Mouse (Mus musculus) limb, embryonic 14.5 days (tissue): Measurements from ENCODE around the gene Fgfr2. TPM values are rescaled to one million over a fixed set of nuclear protein-coding genes. Genes with fewer than 3 reads are reported as not detected.

Source experiments
- ATAC-seq: fragments of 200-750 bp; cut with Nextera tagmentation; 2 replicates; pipeline ENCODE4 v1.8.0; 2017; ENCODE audit warnings: low read depth, moderate number of reproducible peaks, moderate TSS enrichment; ENCODE audit not compliant: low FRiP score
- DNase-seq: peaks from one replicate; pipeline ENCODE4 v3.0.0-alpha.2; 2015; ENCODE audit warnings: low spot score
- H3K27ac ChIP-seq: fragments of 300-500 bp; sonication (generic); replicated peaks from 2 replicates; pipeline ENCODE4 v1.5.1; 2014; ENCODE audit warnings: low read depth, mild to moderate bottlenecking, low read length, moderate library complexity, mixed read lengths
- H3K27me3 ChIP-seq: fragments of 300-500 bp; sonication (generic); 2 replicates; pipeline ENCODE4 v1.6.1; 2014; ENCODE audit warnings: low read length, mixed read lengths; ENCODE audit not compliant: control insufficient read depth, insufficient read depth
- H3K36me3 ChIP-seq: fragments of 300-500 bp; sonication (generic); 2 replicates; pipeline ENCODE4 v1.6.1; 2014; ENCODE audit warnings: mild to moderate bottlenecking, low read length, moderate library complexity, mixed read lengths; ENCODE audit not compliant: control insufficient read depth, insufficient read depth
- H3K4me1 ChIP-seq: fragments of 300-500 bp; sonication (generic); 2 replicates; pipeline ENCODE4 v1.6.1; 2014; ENCODE audit warnings: antibody characterized with exemption, low read length, mixed read lengths; ENCODE audit not compliant: control insufficient read depth, insufficient read depth
- H3K4me2 ChIP-seq: fragments of 300-500 bp; sonication (generic); replicated peaks from 2 replicates; pipeline ENCODE4 v1.6.1; 2014; ENCODE audit warnings: low read depth, mild to moderate bottlenecking, low read length, moderate library complexity; ENCODE audit not compliant: severe bottlenecking
- H3K4me3 ChIP-seq: fragments of 300-500 bp; sonication (generic); replicated peaks from 2 replicates; pipeline ENCODE4 v1.5.1; 2014; ENCODE audit warnings: low read length
- H3K9ac ChIP-seq: fragments of 300-500 bp; sonication (generic); 2 replicates; pipeline ENCODE4 v1.6.1; 2014; ENCODE audit warnings: mild to moderate bottlenecking, low read depth, low read length, moderate library complexity; ENCODE audit not compliant: severe bottlenecking
- H3K9me3 ChIP-seq: fragments of 300-500 bp; sonication (generic); 2 replicates; pipeline ENCODE4 v1.6.1; 2016; ENCODE audit warnings: low read length; ENCODE audit not compliant: control insufficient read depth
- POLR2A ChIP-seq: fragments of 200-500 bp; IDR thresholded peaks from 2 replicates; pipeline ENCODE4 v1.8.0; 2012; ENCODE audit warnings: inconsistent platforms, mild to moderate bottlenecking, moderate library complexity, borderline replicate concordance; ENCODE audit not compliant: insufficient read depth, insufficient read length; ENCODE audit errors: extremely low read depth
- WGBS: fragments of 180-500 bp; shearing (Covaris S2); extraction: QIAGEN DNeasy Blood & Tissue Kit; methylation state at CpG from one replicate; pipeline ENCODE4 v1.1.7; 2014; 5-methylcytosine and 5-hydroxymethylcytosine counted together
- polyA plus RNA-seq, 2 experiments: library from polyadenylated mRNA; depleted of rRNA in 1 of 2; stranded (reverse) in 1 of 2; unstranded in 1 of 2; fragments of >200 nt; fragmentation: Nextera tagmentation in 1 of 2; extraction: Ambion mirVana in 1 of 2; gene quantifications; 2 replicates each; pipeline versions ENCODE4 v1.2.1 to v1.2.3; 2012 to 2014

Gene Fgfr2
- polyA plus RNA-seq, 2 experiments, result 131 to 133 TPM

DNA sequence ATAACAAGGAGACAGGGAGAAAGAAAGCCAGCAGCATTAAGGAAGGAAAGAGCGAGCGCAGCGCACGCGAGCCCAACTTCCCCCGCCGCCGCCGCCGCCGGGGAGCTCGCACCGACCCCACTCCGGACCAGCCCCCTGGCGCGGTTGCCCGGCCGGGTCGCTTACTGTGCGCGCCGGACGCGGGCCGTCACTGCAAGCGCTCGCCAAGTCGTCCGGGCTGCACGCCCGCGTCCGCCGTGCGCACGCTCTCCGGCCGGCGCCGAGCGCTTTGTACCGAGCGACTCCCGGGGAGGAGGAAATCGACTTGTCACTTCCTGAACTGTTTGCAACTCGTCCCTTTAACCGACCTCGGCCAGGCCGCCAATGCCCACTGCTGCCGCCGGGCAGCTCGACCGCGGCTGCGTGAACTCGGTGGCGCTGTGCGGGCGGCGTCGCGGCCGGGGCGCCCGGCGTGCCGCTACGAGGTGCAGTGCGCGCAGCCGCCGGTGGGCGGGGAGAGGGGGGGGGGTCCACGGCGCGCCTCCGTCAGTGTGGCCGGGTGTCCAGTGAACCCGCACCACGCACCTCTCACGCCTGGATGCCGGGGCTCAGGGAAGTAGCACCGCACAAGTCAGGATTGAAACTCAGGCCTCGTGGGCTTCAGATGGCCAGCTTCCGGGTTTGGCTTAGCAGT lies 309.6 kb downstream of the Fgfr2 start, which contains the start of gene Fam53b:
Fam53b (minus strand) TSS at position 471 of the 673 bp plus-strand sequence.
- no peaks in the 10 kb centered on the region for H3K9me3 ChIP-seq
- peak within 1 kb of the TSS; percentile 73 for H3K4me3 ChIP-seq
- 0% methylated on average over 40 of the region's 85 CpGs for WGBS
- H3K4me2 ChIP-seq, result peak within 1 kb of the TSS; percentile 90
- H3K9ac ChIP-seq, result peak within 1 kb of the TSS; percentile 92
- peak within 1 kb of the TSS; percentile 92 for H3K27ac ChIP-seq
- ATAC-seq (peak; percentile 71), DNase-seq (peak; percentile 25)
- no peaks in the 10 kb centered on the region for H3K27me3 ChIP-seq
- H3K36me3 ChIP-seq, result 0 out of 2 replicates have a peak, but pooled peaks cover 2% of the 10 kb centered on the region
- 0 out of 2 replicates have a peak, but pooled peaks have one; percentile 43 for TF ChIP-seq POLR2A
- peaks cover 49% of the 10 kb centered on the region for H3K4me1 ChIP-seq

DNA sequence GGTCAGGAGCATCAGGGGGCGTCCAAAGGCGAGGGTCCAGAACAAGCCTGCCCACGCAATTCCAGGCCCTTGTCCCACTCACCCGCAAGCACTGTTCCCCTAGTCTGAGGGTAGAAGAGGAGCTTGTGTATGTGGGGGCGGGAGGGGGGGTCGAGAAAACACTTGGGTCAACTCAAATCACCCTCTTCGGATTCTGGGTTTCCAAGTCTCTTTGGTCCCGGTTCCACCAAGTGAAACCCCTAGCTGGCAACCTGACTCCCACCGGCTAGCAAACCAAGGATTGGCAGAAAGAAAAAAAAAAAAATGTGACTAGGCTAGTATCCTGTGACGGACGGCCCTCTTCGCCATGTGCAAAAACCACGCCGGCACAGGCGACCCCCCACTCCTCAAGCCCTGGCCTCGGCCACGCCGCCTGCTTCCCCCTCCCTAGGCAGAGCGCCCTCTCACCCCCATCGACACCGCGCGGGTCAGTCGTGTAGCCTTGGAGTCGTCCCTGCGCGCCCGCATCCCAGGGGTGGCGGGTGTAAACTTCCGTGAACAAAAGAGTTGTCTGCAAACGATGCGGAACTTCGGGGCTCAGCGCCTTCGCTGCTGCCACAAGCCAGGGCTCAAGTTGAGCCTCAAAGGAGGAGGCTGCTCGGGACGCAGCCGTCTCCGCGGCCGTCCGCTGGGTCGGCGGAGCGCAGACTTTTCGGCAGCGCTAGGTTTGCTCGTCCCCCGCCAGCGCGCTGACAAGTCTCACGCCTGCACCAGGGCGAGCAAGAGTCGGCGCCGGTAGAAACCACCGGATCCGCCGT lies 310.3 kb downstream of the Fgfr2 start:
- peaks cover 57% of the 10 kb centered on the region for H3K4me1 ChIP-seq

DNA sequence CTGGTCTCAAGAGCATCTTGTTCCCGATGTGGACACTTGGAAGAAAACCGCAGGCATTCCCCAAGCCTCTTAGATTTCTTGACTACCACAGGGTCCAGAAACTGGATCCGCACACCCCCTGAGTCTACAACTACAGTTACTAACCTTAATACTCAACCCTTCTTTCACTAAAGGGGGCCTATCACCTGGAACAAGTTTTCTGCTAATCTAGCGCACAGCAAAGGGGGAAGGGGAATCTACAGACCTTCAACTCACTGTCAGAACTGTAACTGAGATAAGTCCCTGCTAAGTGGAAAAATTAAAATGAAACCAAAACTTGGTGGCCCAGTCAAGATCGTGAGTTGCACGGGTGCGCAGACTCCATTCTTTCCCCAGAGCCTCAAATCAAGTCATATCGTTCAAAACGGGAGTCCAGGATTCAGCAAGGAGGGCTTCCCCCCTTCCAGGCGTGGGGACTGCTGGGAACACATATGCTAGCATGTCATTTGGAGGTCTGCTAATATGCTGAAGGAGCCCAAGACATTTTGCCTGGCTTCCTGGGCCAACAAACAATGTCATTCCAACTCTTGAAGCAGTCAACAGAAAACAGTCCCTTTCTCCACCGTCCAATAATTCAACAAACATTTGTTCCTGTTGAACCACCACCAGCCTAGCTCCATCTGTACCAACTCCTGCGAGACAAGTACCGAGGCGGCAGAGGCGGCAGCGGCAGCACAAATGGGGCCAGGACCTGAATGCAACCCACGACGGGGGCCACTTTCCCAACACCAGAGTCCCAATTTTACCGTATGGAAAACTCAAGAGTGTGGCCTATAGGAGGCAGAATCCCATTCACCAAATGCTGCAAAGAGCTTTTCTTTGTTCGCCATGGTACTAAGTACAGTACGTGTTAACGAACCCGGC lies 311.2 kb downstream of the Fgfr2 start:
- Histone ChIP-seq H3K27me3 (no peaks in the 10 kb centered on the region), H3K27ac (peak overlapping the region; percentile 92), H3K4me2 (peak overlapping the region; percentile 90), H3K4me1 (peaks cover 65% of the 10 kb centered on the region), H3K9ac (peak overlapping the region; percentile 92), H3K36me3 (0 out of 2 replicates have a peak, but pooled peaks cover under 1% of the 10 kb centered on the region), H3K9me3 (no peaks in the 10 kb centered on the region), H3K4me3 (peak overlapping the region; percentile 73)
- WGBS, result 7% methylated on average over 23 of the region's 23 CpGs
- no peak for TF ChIP-seq POLR2A
- 0 out of 2 replicates have a peak, but pooled peaks have one; percentile 5 for ATAC-seq
- peak; percentile 62 for DNase-seq

More for the DNA sequence above, 310.3 kb downstream of the Fgfr2 start:
- Histone ChIP-seq H3K27ac (peak overlapping the region; percentile 92), H3K27me3 (no peaks in the 10 kb centered on the region), H3K9me3 (no peaks in the 10 kb centered on the region), H3K36me3 (0 out of 2 replicates have a peak, but pooled peaks cover 2% of the 10 kb centered on the region), H3K4me2 (peak overlapping the region; percentile 90), H3K9ac (peak overlapping the region; percentile 92), H3K4me3 (peak overlapping the region; percentile 73)
- TF ChIP-seq POLR2A, result no peak
- no peak for DNase-seq
- ATAC-seq, result peak; percentile 24
- WGBS, result under 1% methylated on average over 59 of the region's 59 CpGs

DNA sequence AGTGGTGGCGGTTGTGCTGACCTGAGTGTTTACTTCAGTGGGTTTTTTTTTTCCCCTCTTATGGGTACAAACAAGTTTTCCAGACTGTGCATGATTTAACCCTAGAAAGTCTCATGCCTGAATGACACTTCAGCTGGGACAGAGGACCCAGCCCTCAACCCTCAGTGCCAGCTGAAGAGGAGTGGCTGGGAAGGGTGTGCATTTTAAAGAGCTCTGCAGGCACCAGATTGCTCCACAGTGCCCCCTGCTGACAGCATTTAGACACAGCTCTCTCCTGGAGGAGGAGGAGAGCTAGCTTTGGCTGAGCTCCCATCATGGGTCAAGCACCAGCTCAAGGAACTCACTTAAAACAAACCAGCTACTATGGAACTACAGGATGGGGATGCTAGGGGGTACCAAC lies 312.3 kb downstream of the Fgfr2 start:
- H3K4me1 ChIP-seq, result peaks cover 67% of the 10 kb centered on the region
- H3K27ac ChIP-seq, result no peak overlapping the region
- 19% methylated on average over 1 of the region's 1 CpGs for WGBS
- H3K4me2 ChIP-seq, result peak overlapping the region; percentile 90
- no peaks in the 10 kb centered on the region for H3K9me3 ChIP-seq
- no peak for TF ChIP-seq POLR2A
- H3K36me3 ChIP-seq, result no peaks in the 10 kb centered on the region
- ATAC-seq (peak; percentile 17; the same call in 1 of the 2 replicates), DNase-seq (peak; percentile 87)
- H3K27me3 ChIP-seq, result no peaks in the 10 kb centered on the region
- no peak overlapping the region for H3K9ac ChIP-seq
- H3K4me3 ChIP-seq, result 0 out of 2 replicates have a peak overlapping the region, but pooled peaks have one; percentile 73
